Mouse (Mus musculus) inflammation-experienced regulatory T-cells, adult 6 months (primary cell): Measurements from ENCODE around the gene Tyk2. TPM values are rescaled to one million over a fixed set of nuclear protein-coding genes. Genes with fewer than 3 reads are reported as not detected.

Source experiments
- ATAC-seq: one replicate; pipeline ENCODE4 v1.8.0; 2017
- polyA plus RNA-seq, 3 experiments: library from polyadenylated mRNA; unstranded; fragments of 100-300 nt; shearing (Covaris generic); gene quantifications; one replicate each; pipeline ENCODE4 v1.2.1; 2017

The Tyk2 gene
- polyA plus RNA-seq, 3 experiments from 2014 or later = 36.3 to 61.7 (median 57.7) TPM

GRCm38 (mm10) chr9:21107607-21108237 is 23.3 kb downstream of the Tyk2 start:
- no peak for ATAC-seq

- ATAC-seq = no peak
Measured at GRCm38 (mm10) chr9:21105760-21106564, 25.1 kb downstream of the Tyk2 start.

DNA sequence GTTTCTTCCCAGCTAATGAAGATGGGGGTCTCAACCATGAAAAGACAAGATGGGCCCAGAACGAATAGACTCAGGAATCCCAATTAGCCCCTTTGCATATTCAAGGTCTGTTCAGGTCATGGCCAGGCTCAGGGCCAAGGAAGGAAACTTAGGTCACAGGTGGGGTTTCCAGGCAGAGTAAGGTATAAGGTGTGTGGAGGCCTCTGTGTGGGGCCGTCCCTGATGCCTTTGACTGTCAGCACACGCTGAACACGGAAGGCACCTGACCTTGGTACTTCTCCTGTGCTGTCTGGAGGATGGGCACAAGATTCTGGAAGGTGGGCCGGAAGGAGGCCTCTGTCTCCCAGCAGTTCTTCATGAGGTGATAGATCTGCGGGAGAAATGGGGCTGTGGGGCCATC is 26.2 kb downstream of the Tyk2 start:
- no peak for ATAC-seq

GRCm38 (mm10) chr9:21102076-21102475 is 29.0 kb downstream of the Tyk2 start:
- ATAC-seq = no peak

- peak; percentile 58 for ATAC-seq
Measured at GRCm38 (mm10) chr9:21100447-21101161, 30.4 kb downstream of the Tyk2 start.

GRCm38 (mm10) chr9:21097793-21098192 is 33.2 kb downstream of the Tyk2 start:
- ATAC-seq = no peak

GRCm38 (mm10) chr9:21095958-21096357 is 35.1 kb downstream of the Tyk2 start:
- no peak for ATAC-seq

DNA sequence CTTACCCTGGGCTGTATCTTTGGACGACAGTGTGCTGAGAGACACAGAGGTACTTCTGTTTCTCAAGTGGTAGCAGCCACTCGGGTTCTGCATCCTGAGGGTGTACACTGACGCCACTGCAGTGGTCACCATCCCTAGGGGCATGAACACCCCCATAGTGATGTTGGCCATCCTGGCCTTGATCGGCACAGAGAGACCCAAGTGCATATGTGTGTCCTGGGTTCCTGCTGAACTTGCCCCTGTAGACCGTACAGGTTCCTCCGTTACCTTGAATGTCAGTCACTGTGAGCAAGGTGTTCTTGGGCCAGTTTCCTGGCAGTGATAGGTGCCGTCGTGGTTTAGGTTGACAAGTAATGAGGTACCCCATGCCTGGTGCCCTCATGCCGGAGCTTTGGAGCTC is 37.6 kb downstream of the Tyk2 start:
- no peak for ATAC-seq

- peak; percentile 98 for ATAC-seq
Measured at GRCm38 (mm10) chr9:21091707-21092320, 39.2 kb downstream of the Tyk2 start, which contains the start of the genes Gm38431 and Raver1. Gene Gm38431 (minus strand): TSS chr9:21091997. Gene Raver1 (minus strand): TSS chr9:21092008.

DNA sequence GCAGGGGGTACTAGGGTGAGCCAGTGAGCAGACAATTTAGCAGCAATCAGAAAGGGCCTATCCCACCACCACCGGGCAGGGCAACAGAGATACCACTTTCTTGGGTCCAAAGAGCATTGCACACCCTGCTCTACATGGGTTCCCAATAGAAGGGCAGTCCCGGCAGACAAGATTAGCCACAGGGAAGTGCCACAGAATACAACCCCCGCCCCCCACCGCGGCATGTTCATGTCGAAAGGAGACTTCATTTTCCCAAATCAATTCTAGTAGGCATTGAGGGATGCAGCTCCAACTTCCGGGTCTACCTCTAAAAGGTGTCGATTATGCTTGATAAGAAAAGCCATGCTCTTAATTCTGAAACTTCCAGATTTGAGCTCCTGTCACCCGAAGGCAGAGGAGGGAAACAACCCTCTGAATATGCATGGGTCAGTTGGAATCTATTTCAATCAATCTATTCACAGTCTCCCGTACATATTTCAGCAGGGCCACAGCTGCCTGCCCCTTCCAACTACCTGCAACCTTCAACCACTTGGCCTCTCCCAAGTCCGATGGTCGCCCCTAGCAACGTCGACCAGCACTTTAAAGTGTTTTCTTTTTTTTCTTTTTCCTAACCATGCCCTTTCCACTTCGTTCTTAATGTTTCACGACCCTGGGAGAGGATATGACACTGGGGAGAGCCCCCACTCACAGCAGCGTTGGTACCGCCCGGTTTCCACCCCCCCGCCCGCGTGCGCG is 39.9 kb downstream of the Tyk2 start:
- no peak for ATAC-seq

GRCm38 (mm10) chr9:21090537-21090936 is 40.5 kb downstream of the Tyk2 start:
- ATAC-seq = no peak

DNA sequence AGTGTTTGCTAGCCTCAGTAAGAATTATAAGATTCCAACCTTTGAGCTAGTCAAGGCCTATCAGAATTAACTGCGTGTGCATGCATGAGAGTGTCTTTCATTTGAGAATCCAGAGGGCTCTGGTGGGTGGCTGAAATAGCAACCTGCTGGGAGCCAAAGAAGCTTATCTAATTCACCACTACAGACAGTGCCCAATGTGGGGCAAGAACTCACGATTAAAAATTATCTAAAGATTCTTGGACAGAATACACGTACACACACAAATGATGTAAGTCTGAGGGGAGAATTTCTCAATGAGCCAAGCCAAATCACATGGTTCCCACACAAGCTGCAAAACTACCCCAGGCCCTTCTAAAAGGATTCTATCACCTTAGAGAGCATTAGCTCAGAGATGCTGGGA is 47.7 kb downstream of the Tyk2 start:
- ATAC-seq = no peak

DNA sequence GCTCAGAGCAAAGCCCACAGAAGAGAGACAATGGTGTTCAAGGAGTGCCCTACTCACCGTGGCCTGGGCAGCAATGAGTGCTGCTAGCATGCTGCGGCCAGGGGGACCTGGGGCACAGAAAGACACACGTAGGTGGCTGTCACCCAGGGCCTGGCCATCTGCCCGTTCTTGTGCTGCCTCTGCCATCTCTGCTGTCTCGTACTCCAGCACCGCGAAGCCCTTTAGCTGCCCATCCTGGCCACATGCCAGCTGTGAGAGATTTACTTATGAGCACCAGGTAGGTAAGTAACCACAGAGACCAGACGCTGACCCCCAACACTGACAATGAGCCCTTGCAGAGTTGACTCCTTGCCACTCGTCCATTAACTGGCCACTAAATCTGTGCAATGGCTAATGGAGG is 49.9 kb downstream of the Tyk2 start:
- ATAC-seq = no peak

DNA sequence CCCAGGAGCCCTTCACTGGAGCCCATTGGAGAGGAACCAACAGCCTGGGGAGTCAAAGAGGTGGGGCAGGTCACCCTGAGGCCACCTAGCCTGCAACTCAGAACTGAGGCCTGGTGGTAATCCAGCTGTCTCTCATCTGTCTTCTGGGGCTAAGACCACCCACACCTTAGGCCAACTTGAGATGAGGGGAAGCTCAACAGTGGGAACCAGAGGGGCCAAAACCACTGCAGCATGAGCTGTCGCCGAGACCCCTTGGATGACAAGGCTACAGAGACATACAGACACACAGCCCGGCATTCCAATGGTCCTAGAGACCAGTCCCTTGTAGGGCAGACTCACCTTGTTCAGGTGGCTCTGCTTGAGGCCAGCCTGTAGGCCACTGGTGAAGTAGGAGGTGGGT is 55.4 kb downstream of the Tyk2 start:
- ATAC-seq = no peak

DNA sequence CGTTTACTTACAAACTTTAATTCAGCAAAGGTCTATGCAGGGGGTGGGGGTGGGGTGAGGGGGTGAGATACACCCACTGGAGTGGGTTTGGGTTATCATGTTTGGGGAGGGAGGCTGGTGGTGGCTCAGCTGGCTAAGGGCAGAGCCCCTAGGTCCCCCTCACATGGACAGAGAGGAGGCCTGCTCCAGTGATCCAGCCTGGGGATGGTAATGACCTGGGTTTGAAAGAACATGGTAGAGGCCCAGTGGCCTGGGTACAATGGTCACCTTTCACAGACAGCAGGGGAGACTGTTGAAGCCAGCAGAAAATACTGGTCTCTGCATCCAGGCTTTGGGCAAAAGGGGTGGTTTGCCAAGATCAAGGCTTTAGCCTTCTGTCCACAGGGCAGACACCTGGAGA is 56.9 kb downstream of the Tyk2 start:
- no peak for ATAC-seq

- ATAC-seq = peak; percentile 98
Measured at GRCm38 (mm10) chr9:21073044-21073840, 57.8 kb downstream of the Tyk2 start, which contains the start of the genes Gm49373 and Fdx1l. Gene Gm49373 (minus strand): TSS chr9:21073096. Gene Fdx1l (minus strand): TSS chr9:21073614.

- ATAC-seq = no peak
Measured at GRCm38 (mm10) chr9:21072641-21073040, 58.4 kb downstream of the Tyk2 start.

- ATAC-seq = no peak
Measured at GRCm38 (mm10) chr9:21067006-21067684, 63.9 kb downstream of the Tyk2 start, which contains the start of gene Zglp1. Gene Zglp1 (minus strand): TSS chr9:21067093.

DNA sequence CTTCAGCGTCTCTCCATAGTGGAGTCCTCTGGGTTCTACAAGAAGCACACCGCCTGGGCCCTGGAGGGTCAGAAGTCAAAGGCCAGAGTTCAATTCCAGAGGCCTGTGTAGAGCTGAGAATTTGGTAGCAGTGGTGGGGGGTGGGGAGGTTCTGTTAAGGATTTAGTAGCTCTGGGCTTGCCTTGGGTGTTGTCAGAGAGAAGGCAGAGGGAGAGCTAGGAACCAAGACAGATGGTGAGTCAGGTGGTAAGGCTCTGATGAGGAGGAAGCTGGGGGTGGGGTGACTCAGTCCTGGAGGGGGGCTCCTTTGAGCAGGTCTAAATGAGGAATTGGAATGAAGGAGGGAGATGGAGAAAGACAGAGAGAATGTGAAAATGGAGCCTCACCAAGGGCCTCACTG is 68.1 kb downstream of the Tyk2 start:
- no peak for ATAC-seq
